Mouse (Mus musculus) erythroblast, embryonic 14.5 days (primary cell): ENCODE results near the gene Btbd19.

Source experiments
- GATA1 ChIP-seq: IDR thresholded peaks from 2 replicates; pipeline ENCODE4 v1.6.1; 2012; ENCODE audit warnings: low read length, inconsistent platforms, mixed read lengths
- TAL1 ChIP-seq: IDR thresholded peaks from 3 replicates; pipeline ENCODE4 v1.6.1; 2012; ENCODE audit warnings: low read length, inconsistent platforms, mixed read lengths

DNA sequence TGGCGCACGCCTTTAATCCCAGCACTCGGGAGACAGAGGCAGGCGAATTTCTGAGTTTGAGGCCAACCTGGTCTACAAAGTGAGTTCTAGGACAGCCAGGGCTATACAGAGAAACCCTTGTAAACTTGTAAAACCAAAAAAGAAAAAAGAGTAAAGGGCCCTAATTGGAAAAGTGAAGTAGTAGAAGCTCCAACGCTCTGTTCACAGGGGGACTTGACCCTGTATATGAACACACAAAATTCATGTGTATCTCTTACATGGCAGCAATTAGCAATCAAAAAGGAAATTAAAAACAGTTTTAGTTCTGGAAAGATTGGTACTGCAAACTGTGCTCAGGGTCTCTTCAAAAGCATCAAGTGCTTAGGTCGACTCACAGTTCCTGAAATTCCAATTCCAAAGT is 30.8 kb upstream of the Btbd19 start:
- no peak for TF ChIP-seq TAL1
- TF ChIP-seq GATA1, result no peak
